Mouse (Mus musculus): ENCODE results near the gene Baz1a. TPM values are rescaled to one million over a fixed set of nuclear protein-coding genes. Genes with fewer than 3 reads are reported as not detected.
"Not testable (repeated sequence)": the region's sequence is repeated elsewhere in the genome, so short reads cannot be mapped to it uniquely, and the experiment has no call there.

The Baz1a gene
- polyA plus RNA-seq, 1 experiment from 2014 or later: 15.8 TPM

GRCm38 (mm10) chr12:54965532-54966160 is 48.5 kb downstream of the Baz1a start:
- Histone ChIP-seq H3K4me3 (no peak overlapping the region), H3K27ac (replicated peaks) (no peak overlapping the region), H3K27me3 (replicated peaks) (no peaks in the 10 kb centered on the region), H3K9me3 (no peaks in the 10 kb centered on the region), H3K36me3 (peaks cover 48% of the 10 kb centered on the region), H3K4me1 (0 out of 2 replicates have a peak, but pooled peaks cover 4% of the 10 kb centered on the region), H3K9ac (no peak overlapping the region), H3K4me2 (no peak overlapping the region)
- whole genome bisulfite sequencing: 89% methylated on average over 4 of the region's 4 CpGs
- ATAC-seq (ENCODE audit: extremely low read depth, insufficient number of reproducible peaks, low FRiP score, low TSS enrichment): no peak

DNA sequence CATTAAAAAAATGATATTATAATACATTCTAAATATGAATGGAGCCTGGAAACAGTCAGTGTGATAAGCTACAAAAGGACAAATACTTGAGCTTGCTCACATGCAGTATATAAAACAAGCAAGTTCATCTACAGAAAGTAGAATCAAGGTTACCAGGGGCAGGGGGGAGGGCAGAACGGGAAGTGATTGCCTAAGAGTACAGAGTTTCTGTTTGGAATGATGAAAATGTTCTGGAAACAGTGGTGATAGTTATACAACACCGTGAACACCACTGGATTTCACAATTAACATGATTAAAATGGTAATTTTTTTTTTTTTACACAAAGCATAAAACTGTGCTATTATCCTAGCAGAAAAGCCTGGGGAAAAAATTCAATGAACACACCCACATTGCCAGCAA is 54.6 kb downstream of the Baz1a start:
- H3K27ac ChIP-seq (replicated peaks): no peak overlapping the region
- H3K27me3 ChIP-seq (replicated peaks): no peaks in the 10 kb centered on the region
- no peaks in the 10 kb centered on the region for H3K9me3 ChIP-seq
- WGBS: 66% methylated on average over 2 of the region's 2 CpGs
- no peak overlapping the region for H3K4me2 ChIP-seq
- H3K4me1 ChIP-seq: peaks cover 14% of the 10 kb centered on the region
- H3K36me3 ChIP-seq: peaks cover 13% of the 10 kb centered on the region
- no peak for ATAC-seq (ENCODE audit: extremely low read depth, insufficient number of reproducible peaks, low FRiP score, low TSS enrichment)
- H3K4me3 ChIP-seq: no peak overlapping the region
- H3K9ac ChIP-seq: no peak overlapping the region

- Histone ChIP-seq H3K9me3 (no peaks in the 10 kb centered on the region), H3K9ac (no peak overlapping the region), H3K4me2 (no peak overlapping the region), H3K27me3 (replicated peaks) (no peaks in the 10 kb centered on the region), H3K36me3 (peaks cover 18% of the 10 kb centered on the region), H3K4me1 (peaks cover 14% of the 10 kb centered on the region), H3K4me3 (no peak overlapping the region), H3K27ac (replicated peaks) (no peak overlapping the region)
- WGBS: 10% methylated on average over 2 of the region's 2 CpGs
- ATAC-seq (ENCODE audit: extremely low read depth, insufficient number of reproducible peaks, low FRiP score, low TSS enrichment): no peak
Observed at GRCm38 (mm10) chr12:54956974-54957373, 57.2 kb downstream of the Baz1a start.

DNA sequence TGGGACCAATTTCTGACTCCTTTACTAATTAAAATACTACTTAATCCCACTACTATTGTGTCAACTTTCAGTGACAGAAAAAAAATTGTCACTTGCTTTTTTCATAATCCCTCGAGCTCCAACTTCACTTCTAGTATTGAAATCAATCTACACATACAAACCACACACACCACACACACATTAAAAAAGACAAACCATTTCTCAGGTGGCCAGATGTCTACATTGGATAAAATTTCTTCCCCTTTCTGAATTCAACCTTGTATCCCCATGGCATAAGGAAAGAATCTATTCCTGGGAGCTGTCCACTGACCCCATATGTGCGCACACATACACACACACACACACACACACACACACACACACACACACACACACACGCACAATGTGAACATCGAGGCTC is 57.7 kb downstream of the Baz1a start:
- Histone ChIP-seq H3K9me3 (no peaks in the 10 kb centered on the region), H3K4me1 (peaks cover 14% of the 10 kb centered on the region), H3K4me2 (no peak overlapping the region), H3K4me3 (no peak overlapping the region), H3K27ac (replicated peaks) (no peak overlapping the region), H3K36me3 (peaks cover 22% of the 10 kb centered on the region), H3K27me3 (replicated peaks) (no peaks in the 10 kb centered on the region), H3K9ac (no peak overlapping the region)
- no peak for ATAC-seq (ENCODE audit: extremely low read depth, insufficient number of reproducible peaks, low FRiP score, low TSS enrichment)
- 82% methylated on average over 4 of the region's 4 CpGs for WGBS

GRCm38 (mm10) chr12:54946116-54946515 is 68.0 kb downstream of the Baz1a start:
- no peak for ATAC-seq (ENCODE audit: extremely low read depth, insufficient number of reproducible peaks, low FRiP score, low TSS enrichment)

DNA sequence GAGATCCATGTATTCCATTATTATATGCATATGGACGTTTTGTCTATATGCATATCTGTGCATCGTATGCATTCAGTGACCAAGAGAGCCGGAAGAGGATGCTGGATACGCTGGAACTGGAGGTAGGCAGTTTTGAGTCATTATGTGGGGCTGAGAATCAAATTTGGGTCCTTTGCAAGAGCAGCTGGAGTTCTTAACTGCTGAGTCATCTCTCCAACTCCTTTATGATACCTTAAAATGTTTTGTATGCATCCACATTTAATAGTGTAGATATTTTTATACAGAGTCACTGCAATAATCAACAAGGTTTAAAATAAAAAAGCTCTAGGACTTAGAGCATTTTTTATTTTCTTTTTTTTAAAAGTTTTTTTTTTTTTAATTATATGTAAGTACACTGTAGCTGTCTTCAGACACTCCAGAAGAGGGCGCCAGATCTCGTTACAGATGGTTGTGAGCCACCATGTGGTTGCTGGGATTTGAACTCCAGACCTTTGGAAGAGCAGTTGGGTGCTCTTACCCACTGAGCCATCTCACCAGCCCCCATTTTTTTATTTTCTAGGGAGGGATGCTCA is 71.5 kb downstream of the Baz1a start:
- H3K9me3 ChIP-seq; ATAC-seq (ENCODE audit: extremely low read depth, insufficient number of reproducible peaks, low FRiP score, low TSS enrichment); H3K4me2 ChIP-seq; H3K27ac ChIP-seq (replicated peaks); H3K4me3 ChIP-seq; H3K4me1 ChIP-seq; H3K9ac ChIP-seq; H3K27me3 ChIP-seq (replicated peaks): not testable (repeated sequence)
- peaks cover 56% of the 10 kb centered on the region for H3K36me3 ChIP-seq
- 85% methylated on average over 6 of the region's 6 CpGs for WGBS

More at GRCm38 (mm10) chr12:54946116-54946515, 68.0 kb downstream of the Baz1a start:
- Histone ChIP-seq H3K27me3 (replicated peaks) (no peaks in the 10 kb centered on the region), H3K9ac (no peak overlapping the region), H3K9me3 (no peaks in the 10 kb centered on the region), H3K36me3 (peaks cover 24% of the 10 kb centered on the region), H3K4me3 (no peak overlapping the region), H3K4me2 (no peak overlapping the region), H3K4me1 (no peaks in the 10 kb centered on the region), H3K27ac (replicated peaks) (no peak overlapping the region)
- WGBS: 83% methylated on average over 6 of the region's 6 CpGs

DNA sequence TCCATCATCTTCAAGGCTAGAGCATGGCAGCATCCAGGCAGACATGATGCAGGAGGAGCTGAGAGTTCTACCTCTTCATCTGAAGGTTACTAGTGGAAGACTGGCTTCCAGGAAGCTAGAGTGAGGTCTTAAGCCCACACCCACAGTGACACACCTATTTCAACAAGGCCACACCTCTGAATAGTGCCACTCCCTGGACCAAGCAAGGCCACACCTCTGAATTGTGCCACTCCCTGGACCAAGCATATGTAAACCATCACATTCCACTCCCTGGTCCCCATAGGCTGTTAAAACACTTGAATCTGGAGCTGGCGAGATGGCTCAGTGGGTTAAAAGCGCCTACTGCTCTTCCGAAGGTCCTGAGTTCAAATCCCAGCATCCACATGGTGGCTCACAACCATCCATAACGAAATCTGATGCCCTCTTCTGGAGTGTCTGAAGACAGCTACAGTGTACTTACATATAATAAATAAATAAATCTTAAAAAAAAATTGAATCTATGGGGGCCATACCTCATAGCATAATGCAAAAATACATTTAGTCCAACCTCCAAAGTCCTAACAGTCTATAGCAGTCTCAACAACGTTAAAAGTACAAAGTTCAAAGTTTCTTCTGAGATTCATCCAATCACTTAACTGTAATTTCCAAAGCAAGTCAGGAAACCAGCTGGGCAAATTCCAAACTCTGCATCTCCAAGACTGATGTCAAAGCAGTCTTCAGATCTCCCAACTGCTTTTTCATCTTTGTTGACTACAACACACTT is 76.4 kb downstream of the Baz1a start:
- 88% methylated on average over 5 of the region's 5 CpGs for WGBS
- not testable (repeated sequence) for H3K4me3 ChIP-seq; H3K9ac ChIP-seq; ATAC-seq (ENCODE audit: extremely low read depth, insufficient number of reproducible peaks, low FRiP score, low TSS enrichment); H3K27ac ChIP-seq (replicated peaks); H3K4me2 ChIP-seq; H3K27me3 ChIP-seq (replicated peaks); H3K4me1 ChIP-seq; H3K9me3 ChIP-seq
- peaks cover 71% of the 10 kb centered on the region for H3K36me3 ChIP-seq

DNA sequence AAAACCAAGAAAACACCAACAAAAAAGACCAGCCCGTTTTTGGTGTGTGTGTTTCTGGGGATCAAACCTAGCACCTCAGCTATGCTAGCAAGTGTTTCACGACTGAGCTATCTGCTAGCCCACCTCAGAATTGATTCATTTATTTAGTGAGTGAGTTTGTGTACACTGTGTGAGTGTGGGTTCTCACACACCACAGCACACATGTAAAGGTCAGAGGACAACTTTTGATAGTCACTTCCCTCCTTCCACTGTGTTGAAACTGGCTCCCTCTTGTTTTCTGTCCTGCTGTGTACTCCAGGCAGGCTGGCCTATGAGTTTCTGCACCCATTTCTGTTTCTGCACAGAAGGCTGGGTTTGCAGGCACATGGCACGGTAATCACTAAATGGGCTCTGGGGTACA is 103.8 kb downstream of the Baz1a start:
- H3K36me3 ChIP-seq: peaks cover 81% of the 10 kb centered on the region
- 86% methylated on average over 3 of the region's 3 CpGs for whole genome bisulfite sequencing

DNA sequence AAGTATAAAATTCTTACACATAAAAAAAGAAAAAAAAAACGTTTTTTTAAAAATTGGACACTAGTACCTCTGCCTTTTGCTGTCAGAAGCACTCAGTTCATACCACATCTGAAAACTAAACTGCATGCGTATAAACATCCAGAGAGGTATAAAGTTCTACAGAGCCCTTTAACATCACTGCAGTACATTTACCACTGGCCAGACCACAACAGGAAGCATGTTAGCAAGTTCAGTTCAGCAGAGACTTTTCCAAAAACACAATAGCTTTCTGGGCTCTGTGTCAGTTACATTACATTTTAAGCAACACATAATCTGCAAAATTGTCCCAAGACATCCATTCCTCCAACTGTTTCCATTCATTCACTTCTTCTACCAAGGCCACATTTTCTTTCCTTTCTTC is 121.6 kb downstream of the Baz1a start:
- not testable (repeated sequence) for H3K4me3 ChIP-seq; H3K9ac ChIP-seq; H3K9me3 ChIP-seq; ATAC-seq (ENCODE audit: extremely low read depth, insufficient number of reproducible peaks, low FRiP score, low TSS enrichment); H3K27ac ChIP-seq (replicated peaks); H3K4me2 ChIP-seq; H3K4me1 ChIP-seq; H3K27me3 ChIP-seq (replicated peaks)
- H3K36me3 ChIP-seq: peaks cover 35% of the 10 kb centered on the region
- 63% methylated on average over 2 of the region's 2 CpGs for WGBS

More for the DNA sequence above, 103.8 kb downstream of the Baz1a start:
- no peak overlapping the region for H3K4me3 ChIP-seq
- no peak overlapping the region for H3K9ac ChIP-seq
- no peaks in the 10 kb centered on the region for H3K27me3 ChIP-seq (replicated peaks)
- no peak overlapping the region for H3K27ac ChIP-seq (replicated peaks)
- H3K9me3 ChIP-seq: no peaks in the 10 kb centered on the region
- ATAC-seq (ENCODE audit: extremely low read depth, insufficient number of reproducible peaks, low FRiP score, low TSS enrichment): no peak
- no peak overlapping the region for H3K4me2 ChIP-seq
- no peaks in the 10 kb centered on the region for H3K4me1 ChIP-seq

- ATAC-seq (ENCODE audit: extremely low read depth, insufficient number of reproducible peaks, low FRiP score, low TSS enrichment): no peak
- Histone ChIP-seq H3K27me3 (replicated peaks) (no peaks in the 10 kb centered on the region), H3K27ac (replicated peaks) (no peak overlapping the region), H3K4me3 (no peak overlapping the region), H3K36me3 (peaks cover 15% of the 10 kb centered on the region; the same call in 1 of the 2 replicates), H3K4me2 (no peak overlapping the region), H3K9ac (no peak overlapping the region), H3K4me1 (no peaks in the 10 kb centered on the region), H3K9me3 (no peaks in the 10 kb centered on the region)
- 93% methylated on average over 2 of the region's 2 CpGs for WGBS
Observed at GRCm38 (mm10) chr12:54890426-54890825, 123.7 kb downstream of the Baz1a start.

- 75% methylated on average over 4 of the region's 4 CpGs for WGBS
- no peak for ATAC-seq (ENCODE audit: extremely low read depth, insufficient number of reproducible peaks, low FRiP score, low TSS enrichment)
Observed at GRCm38 (mm10) chr12:54887580-54888127, 126.5 kb downstream of the Baz1a start.

More at GRCm38 (mm10) chr12:54887580-54888127, 126.5 kb downstream of the Baz1a start:
- Histone ChIP-seq H3K9me3 (no peaks in the 10 kb centered on the region), H3K4me1 (no peaks in the 10 kb centered on the region), H3K4me2 (no peak overlapping the region), H3K27ac (replicated peaks) (no peak overlapping the region), H3K9ac (no peak overlapping the region), H3K36me3 (0 out of 2 replicates have a peak, but pooled peaks cover 4% of the 10 kb centered on the region), H3K27me3 (replicated peaks) (no peaks in the 10 kb centered on the region), H3K4me3 (no peak overlapping the region)
